8 mouse cellular contexts compared by ENCODE assay signal in the genomic region with DNA sequence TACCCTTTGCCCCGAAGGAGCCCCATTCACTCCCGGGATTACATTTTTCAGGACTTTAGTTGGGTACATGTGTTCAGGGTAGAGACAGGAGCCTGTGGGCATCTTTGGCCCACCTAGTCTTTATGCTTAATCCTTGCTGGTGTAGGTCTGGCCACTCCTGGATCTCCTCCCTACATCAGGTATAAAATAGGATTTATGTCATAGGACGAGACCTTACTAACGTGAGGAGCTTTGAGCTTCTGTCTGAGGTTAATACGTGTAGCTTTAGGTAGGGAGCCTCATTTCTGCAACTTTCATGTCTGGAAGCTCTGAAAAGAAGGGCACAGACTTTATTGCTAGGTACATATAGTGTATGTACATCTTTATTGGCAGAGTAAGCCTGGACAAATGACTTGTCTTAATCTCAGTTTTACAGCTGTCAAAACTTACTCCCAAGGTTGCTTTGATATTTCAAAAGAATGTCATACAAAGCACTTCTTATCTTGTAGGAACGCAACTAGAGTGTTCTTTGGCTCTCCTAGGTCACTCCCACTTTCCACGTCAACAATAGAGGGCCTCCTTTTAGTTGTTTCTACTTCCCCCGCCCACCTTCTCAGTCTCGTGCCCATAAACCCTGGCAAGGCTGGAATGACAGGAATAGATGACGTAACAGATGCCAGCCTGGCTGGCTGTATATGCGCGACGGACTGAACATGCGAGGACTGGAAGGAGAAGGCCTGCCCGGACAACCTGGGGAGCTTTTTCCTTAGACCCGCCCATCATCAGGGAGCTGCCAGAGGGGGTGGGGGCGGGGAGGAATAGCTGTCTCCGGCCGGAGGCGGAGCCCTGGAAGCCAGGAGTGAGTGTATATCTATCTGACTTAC. TPM values are rescaled to one million over a fixed set of nuclear protein-coding genes. Genes with fewer than 3 reads are reported as not detected.
DNase-seq lines count a peak whose midpoint lies in the region; ATAC-seq and TF ChIP-seq lines count a peak whose summit lies in the region.

No protein-coding gene starts in this region.

- WGBS in forebrain, embryonic 16.5 days, result 6% methylated on average over 20 of the region's 20 CpGs
- WGBS in lung, adult 2 months, result 6% methylated on average over 20 of the region's 20 CpGs
- 6% methylated on average over 20 of the region's 20 CpGs for WGBS in neural tube, embryonic 15.5 days

- H3K27ac ChIP-seq in MEL (ENCODE audit: control insufficient read depth, low read depth, low read length), result peak overlapping the region; percentile 98
- peak overlapping the region; percentile 46 for H3K27ac ChIP-seq in forebrain, embryonic 16.5 days (ENCODE audit: low read length)
- H3K27ac ChIP-seq in layer of hippocampus, adult 2 months, result peak overlapping the region; percentile 92
- H3K27ac ChIP-seq in neural tube, embryonic 15.5 days (replicated peaks), result peak overlapping the region; percentile 88

- TF ChIP-seq EP300 in MEL (IDR thresholded peaks at IDR 0.05; ENCODE audit: low read depth in 1 of 2, low read length in 2 of 2), result peak; percentile 75 to 83

- no peaks in the 10 kb centered on the region for H3K9me3 ChIP-seq in MEL (replicated peaks; ENCODE audit: insufficient read depth, low read length)
- no peaks in the 10 kb centered on the region for H3K9me3 ChIP-seq in forebrain, embryonic 16.5 days (ENCODE audit: control insufficient read depth, low read length)
- no peaks in the 10 kb centered on the region for H3K9me3 ChIP-seq in neural tube, embryonic 15.5 days (replicated peaks)

- peak overlapping the region; percentile 63 to 77 for H3K4me3 ChIP-seq in MEL (ENCODE audit: control insufficient read depth in 1 of 2, insufficient read depth in 1 of 2, low read depth in 2 of 2, low read length in 2 of 2)
- H3K4me3 ChIP-seq in forebrain, embryonic 16.5 days (replicated peaks; ENCODE audit: low read length), result peak overlapping the region; percentile 87
- H3K4me3 ChIP-seq in layer of hippocampus, adult 2 months, result peak overlapping the region; percentile 93
- peak overlapping the region; percentile 70 for H3K4me3 ChIP-seq in lung, adult 2 months (replicated peaks; ENCODE audit: extremely low read depth, low read depth, low read length)
- H3K4me3 ChIP-seq in neural tube, embryonic 15.5 days (replicated peaks), result peak overlapping the region; percentile 93

- H3K79me2 ChIP-seq in MEL (ENCODE audit: control insufficient read depth, insufficient read depth, low read length, poor library complexity), result peaks cover 30% of the 10 kb centered on the region

- H3K36me3 ChIP-seq in MEL (ENCODE audit: control insufficient read depth in 1 of 2, insufficient read depth in 2 of 2, low read length in 2 of 2), result peaks cover 2 to 41% of the 10 kb centered on the region in 2 experiments; a peak in 3 of 4 replicates
- H3K36me3 ChIP-seq in forebrain, embryonic 16.5 days (ENCODE audit: control insufficient read depth, insufficient read depth), result peaks cover 4% of the 10 kb centered on the region
- peaks cover 7% of the 10 kb centered on the region for H3K36me3 ChIP-seq in neural tube, embryonic 15.5 days

- peak; percentile 99 for DNase-seq in MEL (ENCODE audit: low read depth, low spot score)
- DNase-seq in cerebellum, adult 18-20 months, result peak; percentile 37 to 43
- peak; percentile 35 to 58 for DNase-seq in layer of hippocampus, adult 2 months (ENCODE audit: low spot score in 2 of 2)
- DNase-seq in lung, adult 2 months, result peak; percentile 87
- peak; percentile 58 for DNase-seq in thymus, postnatal 0 days (ENCODE audit: low spot score)

- peaks cover 3% of the 10 kb centered on the region in 2 experiments; a peak in 3 of 4 replicates for H3K27me3 ChIP-seq in MEL (ENCODE audit: control insufficient read depth in 1 of 2, insufficient read depth in 2 of 2, low read length in 2 of 2)
- H3K27me3 ChIP-seq in forebrain, embryonic 16.5 days (replicated peaks; ENCODE audit: control insufficient read depth, insufficient read depth, low read length), result 0 out of 2 replicates have a peak, but pooled peaks cover 2% of the 10 kb centered on the region
- no peaks in the 10 kb centered on the region; the same call in 1 of the 2 replicates for H3K27me3 ChIP-seq in neural tube, embryonic 15.5 days (replicated peaks)

- H3K4me1 ChIP-seq in MEL (ENCODE audit: control insufficient read depth in 1 of 2, insufficient read depth in 2 of 2, low read length in 2 of 2), result peaks cover 32 to 49% of the 10 kb centered on the region in 2 experiments
- peaks cover 24% of the 10 kb centered on the region for H3K4me1 ChIP-seq in forebrain, embryonic 16.5 days (replicated peaks; ENCODE audit: control insufficient read depth, insufficient read depth, low read length)
- peaks cover 8% of the 10 kb centered on the region; the same call in 1 of the 2 replicates for H3K4me1 ChIP-seq in lung, adult 2 months (ENCODE audit: control insufficient read depth, insufficient read depth, low read length)
- H3K4me1 ChIP-seq in neural tube, embryonic 15.5 days, result peaks cover 42% of the 10 kb centered on the region

- peak overlapping the region; percentile 54 for H3K4me2 ChIP-seq in forebrain, embryonic 16.5 days (ENCODE audit: low read length)
- H3K4me2 ChIP-seq in neural tube, embryonic 15.5 days, result peak overlapping the region; percentile 94

- H3K9ac ChIP-seq in MEL (ENCODE audit: control insufficient read depth, low read depth, low read length, poor library complexity, severe bottlenecking), result peak overlapping the region; percentile 70
- H3K9ac ChIP-seq in forebrain, embryonic 16.5 days (replicated peaks; ENCODE audit: low read depth, low read length), result peak overlapping the region; percentile 34
- H3K9ac ChIP-seq in neural tube, embryonic 15.5 days (replicated peaks), result peak overlapping the region; percentile 92

- TF ChIP-seq RAD21 in MEL (IDR thresholded peaks at IDR 0.05; ENCODE audit: low read depth, low read length), result no peak

- ATAC-seq in forebrain, embryonic 16.5 days, result 0 out of 2 replicates have a peak, but pooled peaks have one; percentile 15
- ATAC-seq in hematopoietic stem cell, adult 5-6 weeks (replicated peaks in 1 of 2; ENCODE audit: insufficient read depth in 1 of 2, low FRiP score in 2 of 2, low TSS enrichment in 1 of 2, low read depth in 1 of 2, poor library complexity in 2 of 2, severe bottlenecking in 2 of 2), result peak; percentile 64 to 77
- peak; percentile 54; the same call in 1 of the 2 replicates for ATAC-seq in neural tube, embryonic 15.5 days (ENCODE audit: low FRiP score)

- no peak for TF ChIP-seq CTCF in MEL (IDR thresholded peaks at IDR 0.05 in 2 of 3, conservative IDR thresholded peaks at IDR 0.05 in 1 of 3; ENCODE audit: control insufficient read depth in 1 of 3, insufficient read depth in 1 of 3, low read depth in 2 of 3, low read length in 3 of 3, poor library complexity in 1 of 3, severe bottlenecking in 1 of 3)
- TF ChIP-seq CTCF in layer of hippocampus, adult 2 months (conservative IDR thresholded peaks at IDR 0.05), result no peak
- no peak for TF ChIP-seq CTCF in lung, adult 2 months (IDR thresholded peaks at IDR 0.05; ENCODE audit: insufficient read depth, low read length)

- TF ChIP-seq POLR2A in MEL (IDR thresholded peaks at IDR 0.05; ENCODE audit: control insufficient read depth in 1 of 2, insufficient read depth in 1 of 2, low read depth in 1 of 2, low read length in 2 of 2, poor library complexity in 1 of 2), result no peak; a peak in 1 of 4 replicates
- peak; percentile 49; the same call in 1 of the 2 replicates for TF ChIP-seq POLR2A in lung, adult 2 months (IDR thresholded peaks at IDR 0.05; ENCODE audit: borderline replicate concordance, extremely low read depth, low read depth, low read length)

RNA-seq across cellular contexts. Expression of a gene that starts 0.7 kb away (rescaled TPM):
- total RNA-seq in MEL (2012; rRNA removed), result 60.3 and 93.7 TPM in 2 replicates
- 10 to 100 TPM in 1 of 2 experiments, not detected in 1; 52.7 TPM for polyA plus RNA-seq in MEL (2012; ENCODE audit: insufficient read depth in 1 of 2, insufficient read length in 2 of 2, low read depth in 1 of 2, low replicate concordance in 2 of 2, missing spikeins in 1 of 2)
- 122 and 127 TPM in 2 replicates for polyA plus RNA-seq in forebrain, embryonic 16.5 days (2015; fragmentation: Nextera tagmentation; extraction: Ambion mirVana)
- 19.9 and 28.1 TPM in 2 replicates for total RNA-seq in hematopoietic stem cell, adult 5-6 weeks (2017)
- total RNA-seq in layer of hippocampus, adult 2 months (2021), result 10 to 100 TPM; 51.1 to 55.8 TPM
- polyA plus RNA-seq in lung, adult 2 months (2012; rRNA removed), result 55.6 and 56.7 TPM in 2 replicates
- 92.9 and 99.8 TPM in 2 replicates for polyA plus RNA-seq in neural tube, embryonic 15.5 days (2015; fragmentation: Nextera tagmentation; extraction: Ambion mirVana)
- polyA plus RNA-seq in thymus, postnatal 0 days (2015; fragmentation: Nextera tagmentation; extraction: Ambion mirVana), result 37.6 and 38.5 TPM in 2 replicates

RNA-seq across cellular contexts. Expression of a gene that starts 10.2 kb away (rescaled TPM):
- total RNA-seq in MEL (2012; rRNA removed), result not detected in 2 replicates
- not detected for polyA plus RNA-seq in MEL (2012; ENCODE audit: insufficient read depth in 1 of 2, insufficient read length in 2 of 2, low read depth in 1 of 2, low replicate concordance in 2 of 2, missing spikeins in 1 of 2)
- polyA plus RNA-seq in forebrain, embryonic 16.5 days (2015; fragmentation: Nextera tagmentation; extraction: Ambion mirVana), result not detected in 2 replicates
- total RNA-seq in hematopoietic stem cell, adult 5-6 weeks (2017), result not detected in 2 replicates
- not detected for total RNA-seq in layer of hippocampus, adult 2 months (2021)
- not detected in 2 replicates for polyA plus RNA-seq in lung, adult 2 months (2012; rRNA removed)
- not detected in 2 replicates for polyA plus RNA-seq in neural tube, embryonic 15.5 days (2015; fragmentation: Nextera tagmentation; extraction: Ambion mirVana)
- polyA plus RNA-seq in thymus, postnatal 0 days (2015; fragmentation: Nextera tagmentation; extraction: Ambion mirVana), result not detected in 2 replicates

RNA-seq across cellular contexts. Expression of a gene that starts 37.0 kb away (rescaled TPM):
- total RNA-seq in MEL (2012; rRNA removed), result 0.12 and 0.42 TPM in 2 replicates
- under 1 TPM in 1 of 2 experiments, not detected in 1; 0.58 TPM for polyA plus RNA-seq in MEL (2012; ENCODE audit: insufficient read depth in 1 of 2, insufficient read length in 2 of 2, low read depth in 1 of 2, low replicate concordance in 2 of 2, missing spikeins in 1 of 2)
- 0.25 TPM in 1 of 2 replicates, not detected in the other for polyA plus RNA-seq in forebrain, embryonic 16.5 days (2015; fragmentation: Nextera tagmentation; extraction: Ambion mirVana)
- not detected in 2 replicates for total RNA-seq in hematopoietic stem cell, adult 5-6 weeks (2017)
- total RNA-seq in layer of hippocampus, adult 2 months (2021), result not detected
- polyA plus RNA-seq in lung, adult 2 months (2012; rRNA removed), result 0.34 TPM in 1 of 2 replicates, not detected in the other
- 0.45 TPM in 1 of 2 replicates, not detected in the other for polyA plus RNA-seq in neural tube, embryonic 15.5 days (2015; fragmentation: Nextera tagmentation; extraction: Ambion mirVana)
- 2.3 and 2.4 TPM in 2 replicates for polyA plus RNA-seq in thymus, postnatal 0 days (2015; fragmentation: Nextera tagmentation; extraction: Ambion mirVana)

RNA-seq across cellular contexts. Expression of a gene that starts 37.5 kb away (rescaled TPM):
- 2.1 and 3.4 TPM in 2 replicates for total RNA-seq in MEL (2012; rRNA removed)
- under 1 TPM in 1 of 2 experiments, not detected in 1; 0.58 TPM for polyA plus RNA-seq in MEL (2012; ENCODE audit: insufficient read depth in 1 of 2, insufficient read length in 2 of 2, low read depth in 1 of 2, low replicate concordance in 2 of 2, missing spikeins in 1 of 2)
- polyA plus RNA-seq in forebrain, embryonic 16.5 days (2015; fragmentation: Nextera tagmentation; extraction: Ambion mirVana), result 0.61 and 1.0 TPM in 2 replicates
- total RNA-seq in hematopoietic stem cell, adult 5-6 weeks (2017), result 0.69 and 4.6 TPM in 2 replicates
- total RNA-seq in layer of hippocampus, adult 2 months (2021), result 10 to 100 TPM; 11.4 to 11.5 TPM
- not detected in 2 replicates for polyA plus RNA-seq in lung, adult 2 months (2012; rRNA removed)
- polyA plus RNA-seq in neural tube, embryonic 15.5 days (2015; fragmentation: Nextera tagmentation; extraction: Ambion mirVana), result 0.42 and 0.79 TPM in 2 replicates
- 0.78 and 1.1 TPM in 2 replicates for polyA plus RNA-seq in thymus, postnatal 0 days (2015; fragmentation: Nextera tagmentation; extraction: Ambion mirVana)

RNA-seq across cellular contexts. Expression of a gene that starts 38.2 kb away (rescaled TPM):
- total RNA-seq in MEL (2012; rRNA removed), result not detected in 2 replicates
- not detected for polyA plus RNA-seq in MEL (2012; ENCODE audit: insufficient read depth in 1 of 2, insufficient read length in 2 of 2, low read depth in 1 of 2, low replicate concordance in 2 of 2, missing spikeins in 1 of 2)
- not detected in 2 replicates for polyA plus RNA-seq in forebrain, embryonic 16.5 days (2015; fragmentation: Nextera tagmentation; extraction: Ambion mirVana)
- not detected in 2 replicates for total RNA-seq in hematopoietic stem cell, adult 5-6 weeks (2017)
- total RNA-seq in layer of hippocampus, adult 2 months (2021), result not detected
- not detected in 2 replicates for polyA plus RNA-seq in lung, adult 2 months (2012; rRNA removed)
- polyA plus RNA-seq in neural tube, embryonic 15.5 days (2015; fragmentation: Nextera tagmentation; extraction: Ambion mirVana), result not detected in 2 replicates
- 0.26 and 0.42 TPM in 2 replicates for polyA plus RNA-seq in thymus, postnatal 0 days (2015; fragmentation: Nextera tagmentation; extraction: Ambion mirVana)

Comparison
In these comparisons a context has a peak if more than half of its experiments do, and no peak if none do; other contexts are left out.
1. Peak in every context shown above with its lines: DNase-seq, ATAC-seq, H3K4me3 ChIP-seq and H3K27ac ChIP-seq.
2. DNase-seq: peak in every context shown above with its lines; median percentile 99 in MEL; 87 in lung, adult 2 months; 58 in thymus, postnatal 0 days; 46 in layer of hippocampus, adult 2 months; 40 in cerebellum, adult 18-20 months.
3. H3K27ac ChIP-seq: peak in every context shown above with its lines; median percentile 98 in MEL; 92 in layer of hippocampus, adult 2 months; 88 in neural tube, embryonic 15.5 days; 46 in forebrain, embryonic 16.5 days.
4. H3K9ac ChIP-seq: peak in every context shown above with its lines; median percentile 92 in neural tube, embryonic 15.5 days; 70 in MEL; 34 in forebrain, embryonic 16.5 days.
5. ATAC-seq: peak in every context shown above with its lines; median percentile 70 in hematopoietic stem cell, adult 5-6 weeks; 54 in neural tube, embryonic 15.5 days; 15 in forebrain, embryonic 16.5 days.